Mouse (Mus musculus): ENCODE measurements around the gene Hist1h3e. TPM values are rescaled to one million over a fixed set of nuclear protein-coding genes. Genes with fewer than 3 reads are reported as not detected.
A peak's percentile ranks its signal among the peaks of the same experiment; 100 is the strongest.
"Not testable (repeated sequence)": the region's sequence is repeated elsewhere in the genome, so short reads cannot be mapped to it uniquely, and the experiment has no call there.

Hist1h3e gene
- polyA plus RNA-seq, 1 experiment: 245 TPM

DNA sequence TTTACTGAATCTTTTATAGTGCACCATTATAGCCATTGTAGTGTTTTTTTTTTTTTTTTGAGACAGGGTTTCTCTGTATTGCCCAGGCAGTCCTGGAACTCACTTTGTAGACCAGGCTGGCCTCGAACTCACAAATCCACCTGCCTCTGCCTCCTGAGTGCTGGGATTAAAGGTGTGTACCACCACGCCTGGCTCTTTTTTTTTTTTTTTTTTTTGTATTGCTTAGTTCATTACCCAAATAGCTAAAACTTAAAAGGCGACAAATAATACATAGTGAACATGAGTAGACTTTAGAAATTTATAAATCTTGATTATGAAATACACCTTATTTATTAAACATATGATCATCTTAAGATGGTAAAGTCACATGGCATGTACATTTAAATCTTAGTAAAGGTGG is 20.7 kb downstream of the Hist1h3e start:
- Histone ChIP-seq H3K27me3 (ENCODE audit: control insufficient read depth, insufficient read depth, low read length) (no peaks in the 10 kb centered on the region), H3K4me3 (ENCODE audit: control insufficient read depth, insufficient read depth, low read length) (no peak overlapping the region), H3K27ac (ENCODE audit: control insufficient read depth, insufficient read depth, low read length) (no peak overlapping the region), H3K4me1 (replicated peaks; ENCODE audit: control insufficient read depth, insufficient read depth, low read length) (peaks cover 2% of the 10 kb centered on the region; the same call in 1 of the 2 replicates), H3K36me3 (ENCODE audit: control insufficient read depth, insufficient read depth, low read length) (no peaks in the 10 kb centered on the region)
- TF ChIP-seq CTCF (IDR thresholded peaks at IDR 0.05; ENCODE audit: borderline replicate concordance, control insufficient read depth, extremely low read depth, insufficient read depth, low read length, poor library complexity): no peak
- 94% methylated on average over 3 of the region's 3 CpGs for WGBS
- no peak for DNase-seq

DNA sequence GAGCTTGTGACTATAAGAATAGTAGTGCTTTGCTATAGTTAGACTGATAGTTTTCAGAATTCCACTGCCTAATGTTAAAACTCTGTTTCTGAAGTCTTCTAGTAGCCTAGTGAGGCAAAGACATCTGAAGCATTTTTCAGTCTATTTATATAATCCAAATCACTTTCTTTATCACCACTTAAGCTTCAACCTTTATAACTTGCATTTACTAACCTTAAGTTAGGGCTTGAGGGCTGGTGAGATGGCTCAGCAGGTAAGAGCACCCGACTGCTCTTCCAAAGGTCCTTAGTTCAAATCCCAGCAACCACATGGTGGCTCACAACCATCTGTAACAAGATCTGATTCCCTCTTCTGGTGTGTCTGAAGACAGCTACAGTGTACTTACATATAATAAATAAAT is 22.3 kb downstream of the Hist1h3e start:
- not testable (repeated sequence) for H3K27ac ChIP-seq (ENCODE audit: control insufficient read depth, insufficient read depth, low read length); H3K27me3 ChIP-seq (ENCODE audit: control insufficient read depth, insufficient read depth, low read length); DNase-seq; H3K4me3 ChIP-seq (ENCODE audit: control insufficient read depth, insufficient read depth, low read length); H3K4me1 ChIP-seq (replicated peaks; ENCODE audit: control insufficient read depth, insufficient read depth, low read length); H3K36me3 ChIP-seq (ENCODE audit: control insufficient read depth, insufficient read depth, low read length)
- WGBS: 85% methylated on average over 1 of the region's 1 CpGs

DNA sequence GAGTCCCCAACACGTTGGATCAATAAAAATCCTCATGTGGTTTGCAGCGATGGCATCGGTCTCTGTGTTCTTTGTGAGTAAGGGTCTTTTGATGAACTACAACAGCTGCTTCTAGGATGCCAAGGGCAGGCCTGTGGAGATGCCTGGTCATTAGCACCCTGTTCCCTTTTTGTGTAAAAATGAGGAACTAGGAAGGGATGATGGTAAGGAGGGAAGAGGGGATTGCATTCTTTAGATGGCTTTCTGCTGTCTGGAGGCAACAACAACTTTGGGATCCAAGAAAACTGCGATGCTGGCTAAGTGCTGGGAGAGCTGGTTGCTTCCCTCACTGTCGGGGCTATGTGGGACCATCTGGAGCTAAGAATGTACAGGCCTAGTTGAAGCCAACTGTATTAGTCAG is 23.9 kb downstream of the Hist1h3e start:
- H3K27me3 ChIP-seq (ENCODE audit: control insufficient read depth, insufficient read depth, low read length): no peaks in the 10 kb centered on the region
- WGBS: 93% methylated on average over 5 of the region's 5 CpGs

DNA sequence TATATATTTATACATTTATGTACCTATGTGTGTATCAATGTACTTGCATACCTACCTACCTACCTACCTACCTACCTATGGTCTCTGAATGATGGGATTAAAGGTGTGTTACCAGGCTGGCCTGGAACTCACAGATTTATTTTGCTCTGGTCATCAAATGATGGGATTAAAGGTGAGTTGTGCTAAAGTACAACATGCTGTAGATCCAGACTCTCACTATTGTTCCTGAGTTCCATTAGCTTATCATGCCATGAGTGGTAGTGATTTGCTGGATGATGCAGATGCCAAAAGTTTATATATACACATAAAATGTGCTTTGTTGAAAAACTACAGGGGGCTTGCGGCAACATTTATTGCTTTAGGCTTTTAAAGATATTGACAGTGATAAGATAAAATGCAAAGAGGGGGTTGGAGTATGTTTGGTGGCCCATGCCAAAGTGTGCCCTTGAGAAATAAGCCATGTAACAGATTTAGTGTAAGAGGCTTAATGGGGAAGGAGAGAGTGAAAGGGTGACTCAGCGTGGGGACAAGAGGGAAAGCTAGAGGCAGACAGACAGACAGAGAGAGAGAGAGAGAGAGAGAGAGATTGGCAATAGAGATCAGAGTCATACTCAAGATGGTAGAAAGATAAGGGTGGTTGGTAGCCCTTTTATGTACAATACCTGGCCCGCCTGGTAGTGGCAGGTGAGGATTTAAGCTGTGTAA is 25.0 kb downstream of the Hist1h3e start:
- Histone ChIP-seq H3K36me3 (ENCODE audit: control insufficient read depth, insufficient read depth, low read length) (no peaks in the 10 kb centered on the region), H3K27ac (ENCODE audit: control insufficient read depth, insufficient read depth, low read length) (no peak overlapping the region), H3K4me3 (ENCODE audit: control insufficient read depth, insufficient read depth, low read length) (no peak overlapping the region), H3K27me3 (ENCODE audit: control insufficient read depth, insufficient read depth, low read length) (no peaks in the 10 kb centered on the region), H3K4me1 (replicated peaks; ENCODE audit: control insufficient read depth, insufficient read depth, low read length) (peaks cover 6% of the 10 kb centered on the region)
- TF ChIP-seq CTCF (IDR thresholded peaks at IDR 0.05; ENCODE audit: borderline replicate concordance, control insufficient read depth, extremely low read depth, insufficient read depth, low read length, poor library complexity) (no peak), POLR2A (IDR thresholded peaks at IDR 0.05; ENCODE audit: control insufficient read depth, extremely low read depth, insufficient read depth, low read length, poor library complexity) (no peak)
- WGBS: 56% methylated on average over 3 of the region's 3 CpGs
- DNase-seq: no peak

More for the DNA sequence above, 23.9 kb downstream of the Hist1h3e start:
- Histone ChIP-seq H3K36me3 (ENCODE audit: control insufficient read depth, insufficient read depth, low read length) (no peaks in the 10 kb centered on the region), H3K27ac (ENCODE audit: control insufficient read depth, insufficient read depth, low read length) (no peak overlapping the region), H3K4me1 (replicated peaks; ENCODE audit: control insufficient read depth, insufficient read depth, low read length) (peaks cover 4% of the 10 kb centered on the region), H3K4me3 (ENCODE audit: control insufficient read depth, insufficient read depth, low read length) (no peak overlapping the region)
- TF ChIP-seq CTCF (IDR thresholded peaks at IDR 0.05; ENCODE audit: borderline replicate concordance, control insufficient read depth, extremely low read depth, insufficient read depth, low read length, poor library complexity) (no peak), POLR2A (IDR thresholded peaks at IDR 0.05; ENCODE audit: control insufficient read depth, extremely low read depth, insufficient read depth, low read length, poor library complexity) (no peak)
- DNase-seq: no peak

DNA sequence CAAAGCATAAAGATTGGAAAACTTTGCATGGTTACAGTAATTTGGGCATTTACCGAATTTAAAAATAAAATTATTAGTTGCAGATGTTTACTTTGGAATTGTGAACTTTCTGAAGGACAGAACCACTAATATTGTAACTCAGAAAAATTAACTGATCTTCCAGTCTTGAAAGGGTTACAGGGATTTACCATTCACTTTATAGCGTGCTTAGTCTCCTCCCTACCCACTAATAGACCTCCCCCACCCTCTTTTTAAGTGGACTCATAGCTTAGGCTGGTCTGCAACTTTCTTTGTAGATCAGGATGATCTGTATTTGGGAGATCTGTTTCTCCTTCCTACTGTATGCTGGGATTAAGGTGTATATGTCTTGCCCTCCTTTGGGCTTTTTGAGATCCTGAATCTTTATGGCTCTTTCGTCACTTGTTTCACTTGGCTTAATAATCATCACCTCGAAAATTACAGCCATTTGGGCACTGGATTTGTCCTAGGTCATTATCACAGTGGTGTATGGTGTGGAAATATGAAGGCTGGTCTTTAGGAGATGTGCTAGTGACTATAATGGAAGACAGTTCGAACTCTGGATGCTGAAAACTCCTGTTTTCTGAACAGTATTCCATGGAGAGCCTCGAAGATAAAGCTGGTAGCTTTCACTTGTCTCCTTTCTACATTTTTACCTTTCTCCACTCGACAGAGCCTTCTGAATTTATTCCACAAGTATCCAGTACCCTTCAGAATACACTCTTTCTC is 25.9 kb downstream of the Hist1h3e start:
- Histone ChIP-seq H3K27me3 (ENCODE audit: control insufficient read depth, insufficient read depth, low read length) (no peaks in the 10 kb centered on the region), H3K27ac (ENCODE audit: control insufficient read depth, insufficient read depth, low read length) (no peak overlapping the region), H3K36me3 (ENCODE audit: control insufficient read depth, insufficient read depth, low read length) (no peaks in the 10 kb centered on the region), H3K4me1 (replicated peaks; ENCODE audit: control insufficient read depth, insufficient read depth, low read length) (peaks cover 6% of the 10 kb centered on the region), H3K4me3 (ENCODE audit: control insufficient read depth, insufficient read depth, low read length) (no peak overlapping the region)
- TF ChIP-seq POLR2A (IDR thresholded peaks at IDR 0.05; ENCODE audit: control insufficient read depth, extremely low read depth, insufficient read depth, low read length, poor library complexity) (no peak), CTCF (IDR thresholded peaks at IDR 0.05; ENCODE audit: borderline replicate concordance, control insufficient read depth, extremely low read depth, insufficient read depth, low read length, poor library complexity) (no peak)
- no peak for DNase-seq
- 38% methylated on average over 7 of the region's 7 CpGs for WGBS

DNA sequence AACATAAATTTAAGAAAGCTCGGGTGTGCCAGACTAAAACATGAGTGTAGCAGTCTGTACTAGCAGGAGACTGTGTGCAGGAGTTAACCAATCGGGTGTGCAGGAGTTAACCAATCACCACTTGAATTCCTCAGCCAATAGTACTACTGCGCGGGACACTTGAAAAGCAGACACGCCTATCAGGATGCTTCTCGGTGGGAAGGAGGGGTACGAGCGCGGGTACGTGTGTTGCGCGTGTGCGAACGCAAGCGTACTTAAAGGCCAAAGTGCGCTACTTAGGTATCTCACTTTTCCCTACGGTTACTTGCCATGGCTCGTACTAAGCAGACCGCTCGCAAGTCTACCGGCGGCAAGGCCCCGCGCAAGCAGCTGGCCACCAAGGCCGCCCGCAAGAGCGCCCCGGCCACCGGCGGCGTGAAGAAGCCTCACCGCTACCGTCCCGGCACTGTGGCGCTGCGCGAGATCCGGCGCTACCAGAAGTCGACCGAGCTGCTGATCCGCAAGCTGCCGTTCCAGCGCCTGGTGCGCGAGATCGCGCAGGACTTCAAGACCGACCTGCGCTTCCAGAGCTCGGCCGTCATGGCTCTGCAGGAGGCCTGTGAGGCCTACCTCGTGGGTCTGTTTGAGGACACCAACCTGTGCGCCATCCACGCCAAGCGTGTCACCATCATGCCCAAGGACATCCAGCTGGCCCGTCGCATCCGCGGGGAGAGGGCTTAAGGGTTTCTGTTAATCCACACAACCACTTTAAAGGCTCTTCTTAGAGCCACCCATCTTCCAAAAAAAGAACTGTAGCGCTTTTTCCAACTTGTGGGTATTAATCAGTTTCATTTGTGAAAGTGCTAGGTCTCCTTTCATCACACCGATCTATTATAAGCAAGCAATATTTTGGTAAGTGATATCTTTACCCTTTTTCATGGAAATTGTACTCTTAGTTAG is 26.8 kb downstream of the Hist1h3e start, which contains the start of gene Hist1h3g:
Gene Hist1h3g (plus strand): TSS at position 286 of the 939 bp plus-strand sequence.
- H3K27me3 ChIP-seq (ENCODE audit: control insufficient read depth, insufficient read depth, low read length); H3K36me3 ChIP-seq (ENCODE audit: control insufficient read depth, insufficient read depth, low read length); H3K4me1 ChIP-seq (replicated peaks; ENCODE audit: control insufficient read depth, insufficient read depth, low read length): not testable (repeated sequence)
- Histone ChIP-seq H3K27ac (ENCODE audit: control insufficient read depth, insufficient read depth, low read length) (peak within 1 kb of the TSS; percentile 80), H3K4me3 (ENCODE audit: control insufficient read depth, insufficient read depth, low read length) (peak within 1 kb of the TSS; percentile 51)
- TF ChIP-seq POLR2A (IDR thresholded peaks at IDR 0.05; ENCODE audit: control insufficient read depth, extremely low read depth, insufficient read depth, low read length, poor library complexity): peak; percentile 69; the same call in 1 of the 2 replicates
- WGBS: under 1% methylated on average over 49 of the region's 62 CpGs
- peak; percentile 92 for DNase-seq

Data from thymus, adult 2 months (tissue).